Mouse (Mus musculus): ENCODE measurements around the gene Cdk5rap2.

DNA sequence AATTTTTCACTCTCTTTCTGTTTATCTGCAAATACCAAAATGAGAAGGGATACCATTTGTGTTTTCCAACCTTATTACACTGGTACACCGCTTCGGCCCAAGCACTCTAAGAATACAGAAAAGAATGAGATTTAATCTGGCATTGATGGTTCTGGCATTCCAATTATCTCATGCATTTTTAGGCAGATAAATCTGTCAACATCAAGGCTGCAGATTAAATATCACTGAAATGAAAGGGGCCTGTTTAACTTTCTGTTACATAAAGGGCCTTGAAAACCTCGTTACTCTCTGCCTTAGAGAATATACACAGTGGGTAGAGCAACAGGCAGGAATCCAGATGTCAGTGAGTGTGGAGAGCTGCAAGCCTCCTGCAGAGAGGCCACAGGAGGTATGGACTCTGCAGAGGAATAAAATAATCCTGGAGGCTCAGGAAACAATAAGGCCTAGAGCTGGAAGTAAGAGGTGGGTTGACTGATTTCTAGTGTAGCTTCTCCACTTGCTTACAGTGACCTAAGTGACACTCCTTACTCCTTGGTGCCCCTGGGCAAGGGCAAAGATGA is 166.6 kb downstream of the Cdk5rap2 start:
- TF ChIP-seq CTCF (IDR thresholded peaks at IDR 0.05; ENCODE audit: low read depth) (no peak), EP300 (IDR thresholded peaks at IDR 0.05; ENCODE audit: low read depth) (no peak)

Data from liver, embryonic 14.5 days (tissue).